Mouse (Mus musculus) kidney, embryonic 14.5 days (tissue): ENCODE data around the gene Nfkbie. TPM values are rescaled to one million over a fixed set of nuclear protein-coding genes. Genes with fewer than 3 reads are reported as not detected.

ENCODE experiments used
- ATAC-seq: fragments of 200-750 bp; cut with Nextera tagmentation; 2 replicates; pipeline ENCODE4 v1.8.0; 2017; ENCODE audit warnings: moderate number of reproducible peaks, mild to moderate bottlenecking, moderate TSS enrichment, moderate library complexity; ENCODE audit not compliant: low FRiP score, low TSS enrichment
- H3K27ac ChIP-seq: fragments of 300-500 bp; sonication (generic); 2 replicates; pipeline ENCODE4 v1.5.1; 2014; ENCODE audit warnings: low read depth, mild to moderate bottlenecking, low read length, moderate library complexity, mixed read lengths
- H3K27me3 ChIP-seq: fragments of 300-500 bp; sonication (generic); 2 replicates; pipeline ENCODE4 v1.6.1; 2014; ENCODE audit warnings: mild to moderate bottlenecking, low read length; ENCODE audit not compliant: control insufficient read depth, insufficient read depth
- H3K36me3 ChIP-seq: fragments of 300-500 bp; sonication (generic); 2 replicates; pipeline ENCODE4 v1.6.1; 2014; ENCODE audit warnings: low read length, mixed read lengths; ENCODE audit not compliant: control insufficient read depth, insufficient read depth
- H3K4me1 ChIP-seq: fragments of 300-500 bp; sonication (generic); 2 replicates; pipeline ENCODE4 v1.6.1; 2014; ENCODE audit warnings: low read length, mixed read lengths; ENCODE audit not compliant: control insufficient read depth, insufficient read depth
- H3K4me2 ChIP-seq: fragments of 300-500 bp; sonication (generic); replicated peaks from 2 replicates; pipeline ENCODE4 v1.6.1; 2014; ENCODE audit warnings: low read depth, mild to moderate bottlenecking, low read length
- H3K4me3 ChIP-seq: fragments of 300-500 bp; sonication (generic); 2 replicates; pipeline ENCODE4 v1.5.1; 2014; ENCODE audit warnings: mild to moderate bottlenecking, low read length
- H3K9ac ChIP-seq: fragments of 300-500 bp; sonication (generic); 2 replicates; pipeline ENCODE4 v1.6.1; 2014; ENCODE audit warnings: low read depth, mild to moderate bottlenecking, low read length, moderate library complexity
- H3K9me3 ChIP-seq: fragments of 300-500 bp; sonication (generic); 2 replicates; pipeline ENCODE4 v1.6.1; 2016; ENCODE audit warnings: low read length; ENCODE audit not compliant: control insufficient read depth
- WGBS: fragments of 180-500 bp; shearing (Covaris S2); extraction: QIAGEN DNeasy Blood & Tissue Kit; methylation state at CpG from one replicate; pipeline ENCODE4 v1.1.7; 2014; 5-methylcytosine and 5-hydroxymethylcytosine counted together
- polyA plus RNA-seq: library from polyadenylated mRNA; unstranded; fragments of >200 nt; fragmentation: Nextera tagmentation; extraction: Ambion mirVana; gene quantifications from 2 replicates; pipeline ENCODE4 v1.2.1, GENCODE M21; 2014

The Nfkbie gene
- polyA plus RNA-seq, 1 experiment from 2014 or later, result 4.8 TPM

- Histone ChIP-seq H3K4me3 (no peak overlapping the region), H3K36me3 (peaks cover 15% of the 10 kb centered on the region; the same call in 1 of the 2 replicates), H3K27ac (no peak overlapping the region), H3K4me2 (no peak overlapping the region), H3K27me3 (no peaks in the 10 kb centered on the region), H3K9ac (no peak overlapping the region), H3K9me3 (no peaks in the 10 kb centered on the region), H3K4me1 (peaks cover 1% of the 10 kb centered on the region; the same call in 1 of the 2 replicates)
- 91% methylated on average over 28 of the region's 28 CpGs for WGBS
- ATAC-seq, result no peak
These were observed 37.8 kb upstream of the Nfkbie start for GRCm38 (mm10) chr17:45517549-45518215.

DNA sequence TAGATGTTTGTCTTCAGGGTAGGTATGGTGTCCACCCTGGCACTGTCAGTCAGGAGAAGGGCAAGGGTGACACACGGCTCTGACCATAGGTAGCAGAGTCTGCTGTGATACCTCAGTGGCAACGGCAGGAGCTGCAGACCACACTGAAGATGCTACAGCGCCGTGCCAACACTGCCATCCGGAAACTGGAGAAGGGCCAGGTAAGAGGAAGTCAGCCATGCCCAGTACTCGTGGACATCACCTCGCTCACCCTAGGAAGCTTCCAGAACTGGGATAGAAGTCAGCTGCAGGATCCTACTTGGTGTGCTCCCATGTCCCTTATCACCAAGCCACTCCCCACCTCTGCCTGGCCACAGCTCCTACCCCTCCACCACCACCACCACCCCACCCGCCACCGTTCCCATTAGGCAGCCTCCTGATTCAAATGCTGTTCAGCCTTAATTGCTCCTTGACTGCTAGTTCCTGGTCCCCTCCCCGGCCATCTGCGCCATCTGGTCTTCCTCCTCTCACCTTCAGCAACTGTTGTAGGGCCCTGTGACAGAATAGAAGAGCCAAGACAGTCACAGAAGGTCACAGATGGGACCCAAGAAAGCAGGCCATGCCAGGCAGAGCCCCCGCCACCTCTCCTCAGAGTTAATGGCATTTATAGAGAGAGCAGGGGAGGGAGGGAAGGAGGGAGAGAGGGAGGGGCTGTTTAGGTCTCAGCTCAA, 36.6 kb upstream of the Nfkbie start:
- Histone ChIP-seq H3K9ac (no peak overlapping the region), H3K4me2 (no peak overlapping the region), H3K4me1 (peaks cover 7% of the 10 kb centered on the region; the same call in 1 of the 2 replicates), H3K9me3 (no peaks in the 10 kb centered on the region), H3K27me3 (peaks cover 6% of the 10 kb centered on the region; the same call in 1 of the 2 replicates), H3K27ac (no peak overlapping the region), H3K4me3 (no peak overlapping the region), H3K36me3 (peaks cover 15% of the 10 kb centered on the region; the same call in 1 of the 2 replicates)
- WGBS, result 67% methylated on average over 12 of the region's 12 CpGs
- ATAC-seq, result no peak

GRCm38 (mm10) chr17:45520136-45520535, 35.4 kb upstream of the Nfkbie start:
- 68% methylated on average over 11 of the region's 11 CpGs for WGBS

DNA sequence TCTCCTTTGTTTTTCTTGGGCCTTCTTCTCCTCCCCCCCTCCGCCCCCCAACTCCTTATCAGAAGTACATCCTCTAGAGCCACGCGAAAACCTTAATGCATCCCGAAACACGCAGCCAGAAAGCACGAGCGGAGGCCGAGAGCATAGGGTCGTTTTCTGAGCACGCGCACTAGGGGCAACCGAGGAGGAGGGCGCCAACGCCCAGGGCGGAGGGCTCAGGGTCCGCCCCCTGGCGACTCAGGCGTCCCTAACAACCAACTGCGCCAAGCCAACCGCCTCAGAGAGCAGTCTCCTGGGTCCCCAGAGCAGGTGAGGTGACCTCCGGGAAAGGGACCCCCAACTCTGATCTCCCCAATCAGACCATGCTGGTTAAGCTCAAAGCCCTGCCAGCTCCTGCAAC, 32.2 kb upstream of the Nfkbie start, which contains the start of gene Tcte1:
Gene Tcte1 (plus strand): TSS at position 172 of the 400 bp plus-strand sequence.
- no peaks in the 10 kb centered on the region for H3K9me3 ChIP-seq
- H3K9ac ChIP-seq, result peak within 1 kb of the TSS; percentile 46
- H3K27ac ChIP-seq, result no peak within 1 kb of the TSS
- peak within 1 kb of the TSS; percentile 33 for H3K4me3 ChIP-seq
- H3K27me3 ChIP-seq, result peaks cover 15% of the 10 kb centered on the region
- WGBS, result under 1% methylated on average over 21 of the region's 21 CpGs
- H3K4me1 ChIP-seq, result peaks cover 7% of the 10 kb centered on the region; the same call in 1 of the 2 replicates
- ATAC-seq, result peak; percentile 85
- H3K36me3 ChIP-seq, result peaks cover 5% of the 10 kb centered on the region; the same call in 1 of the 2 replicates
- H3K4me2 ChIP-seq, result peak within 1 kb of the TSS; percentile 78

More at GRCm38 (mm10) chr17:45520136-45520535, 35.4 kb upstream of the Nfkbie start:
- H3K36me3 ChIP-seq, result peaks cover 15% of the 10 kb centered on the region; the same call in 1 of the 2 replicates
- peaks cover 7% of the 10 kb centered on the region; the same call in 1 of the 2 replicates for H3K4me1 ChIP-seq
- H3K9me3 ChIP-seq, result no peaks in the 10 kb centered on the region
- H3K9ac ChIP-seq, result no peak overlapping the region
- no peak for ATAC-seq
- H3K4me2 ChIP-seq, result no peak overlapping the region
- no peak overlapping the region for H3K27ac ChIP-seq
- H3K4me3 ChIP-seq, result no peak overlapping the region
- peaks cover 15% of the 10 kb centered on the region for H3K27me3 ChIP-seq

DNA sequence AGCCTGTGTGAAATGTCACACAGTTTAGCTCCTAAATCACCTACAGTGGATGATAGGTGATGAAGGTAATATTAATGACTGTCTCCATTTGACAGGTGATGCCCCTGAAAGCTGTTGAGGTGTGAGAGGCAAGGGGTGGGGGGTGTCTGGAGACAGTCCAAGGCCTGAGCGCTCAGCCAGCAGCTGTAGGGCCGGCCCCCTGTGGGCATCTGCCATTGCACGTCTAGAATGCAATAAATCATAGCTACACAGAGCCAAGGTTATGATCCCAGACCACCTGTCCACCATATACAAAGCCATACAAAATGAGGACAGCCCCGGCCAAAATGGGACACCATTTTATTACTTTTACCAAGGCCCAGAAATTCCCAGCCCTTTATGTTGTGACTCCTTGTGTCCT, 30.5 kb upstream of the Nfkbie start:
- H3K4me2 ChIP-seq, result no peak overlapping the region
- WGBS, result 54% methylated on average over 4 of the region's 4 CpGs
- ATAC-seq, result no peak
- no peak overlapping the region for H3K9ac ChIP-seq
- H3K9me3 ChIP-seq, result no peaks in the 10 kb centered on the region
- peaks cover 7% of the 10 kb centered on the region; the same call in 1 of the 2 replicates for H3K4me1 ChIP-seq
- no peak overlapping the region for H3K27ac ChIP-seq
- H3K27me3 ChIP-seq, result peaks cover 15% of the 10 kb centered on the region
- H3K36me3 ChIP-seq, result 0 out of 2 replicates have a peak, but pooled peaks cover 2% of the 10 kb centered on the region
- no peak overlapping the region for H3K4me3 ChIP-seq

- Histone ChIP-seq H3K4me1 (peaks cover 7% of the 10 kb centered on the region; the same call in 1 of the 2 replicates), H3K27me3 (peaks cover 15% of the 10 kb centered on the region), H3K27ac (no peak overlapping the region), H3K4me3 (no peak overlapping the region), H3K9ac (no peak overlapping the region), H3K4me2 (no peak overlapping the region), H3K36me3 (no peaks in the 10 kb centered on the region), H3K9me3 (no peaks in the 10 kb centered on the region)
- 15% methylated on average over 5 of the region's 5 CpGs for WGBS
- no peak for ATAC-seq
These were observed 28.9 kb upstream of the Nfkbie start for GRCm38 (mm10) chr17:45526571-45526970.

DNA sequence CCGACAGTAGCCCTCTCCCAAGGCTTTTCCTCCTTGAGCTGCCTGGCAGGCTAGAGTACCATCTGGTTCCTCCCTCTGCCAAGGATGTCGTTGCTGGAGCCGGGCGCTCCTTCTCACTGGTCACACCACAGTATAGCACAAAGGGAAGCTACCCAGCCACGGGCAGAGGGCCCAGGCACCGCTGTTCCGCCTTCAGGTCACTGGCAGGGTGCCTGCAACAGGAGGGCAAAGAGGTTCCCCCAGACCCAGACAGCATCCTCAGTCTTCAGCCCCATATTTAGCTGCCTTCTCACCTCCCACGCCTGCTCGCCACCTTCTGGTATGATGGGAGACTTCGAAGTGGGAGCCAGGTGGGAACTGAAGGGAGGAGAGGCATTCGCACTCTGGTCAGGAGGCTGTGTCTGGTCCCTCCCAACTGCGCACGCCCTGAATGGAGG, 25.1 kb upstream of the Nfkbie start:
- WGBS, result 47% methylated on average over 13 of the region's 13 CpGs
- no peak for ATAC-seq
- Histone ChIP-seq H3K4me3 (no peak overlapping the region), H3K36me3 (no peaks in the 10 kb centered on the region), H3K9me3 (no peaks in the 10 kb centered on the region), H3K27ac (no peak overlapping the region), H3K4me1 (no peaks in the 10 kb centered on the region), H3K4me2 (no peak overlapping the region), H3K27me3 (peaks cover 17% of the 10 kb centered on the region), H3K9ac (no peak overlapping the region)

DNA sequence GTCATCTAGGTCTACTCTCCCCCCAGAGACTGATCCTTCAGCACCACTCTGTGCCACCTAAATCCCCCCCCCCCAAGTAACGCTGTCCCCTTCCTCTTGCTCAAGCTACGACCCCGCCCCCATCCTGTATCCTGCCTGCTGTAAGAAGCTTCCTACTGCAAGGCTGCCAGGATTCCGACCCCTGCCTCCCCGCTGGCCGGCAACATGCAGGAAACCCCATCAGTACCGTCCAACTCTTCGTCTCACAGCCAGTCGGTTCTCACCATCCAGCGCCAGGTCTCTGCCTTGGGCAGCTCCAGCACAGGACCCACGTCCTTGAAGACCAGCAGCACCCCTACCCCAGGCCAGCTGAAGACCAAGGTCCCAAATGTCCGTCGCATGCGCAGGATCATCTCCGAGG, 22.6 kb upstream of the Nfkbie start:
- Histone ChIP-seq H3K27me3 (peaks cover 24% of the 10 kb centered on the region; the same call in 1 of the 2 replicates), H3K4me2 (no peak overlapping the region), H3K9me3 (no peaks in the 10 kb centered on the region), H3K36me3 (no peaks in the 10 kb centered on the region), H3K27ac (no peak overlapping the region), H3K4me1 (no peaks in the 10 kb centered on the region), H3K4me3 (no peak overlapping the region), H3K9ac (no peak overlapping the region)
- 56% methylated on average over 15 of the region's 15 CpGs for WGBS
- ATAC-seq, result no peak

GRCm38 (mm10) chr17:45536264-45536663, 19.2 kb upstream of the Nfkbie start:
- no peak overlapping the region for H3K9ac ChIP-seq
- ATAC-seq, result no peak; the same call in 1 of the 2 replicates
- H3K27ac ChIP-seq, result no peak overlapping the region
- H3K4me2 ChIP-seq, result no peak overlapping the region
- 8% methylated on average over 5 of the region's 5 CpGs for WGBS
- H3K27me3 ChIP-seq, result peaks cover 49% of the 10 kb centered on the region
- no peaks in the 10 kb centered on the region for H3K36me3 ChIP-seq
- no peaks in the 10 kb centered on the region for H3K9me3 ChIP-seq
- H3K4me3 ChIP-seq, result no peak overlapping the region
- H3K4me1 ChIP-seq, result no peaks in the 10 kb centered on the region
